Mouse (Mus musculus) heart, adult 11 months (tissue): ENCODE data around the gene Stx6.

ENCODE experiments used
- DNase-seq: peaks from one replicate; pipeline ENCODE4 v3.0.0; 2022

Gene Stx6

GRCm38 (mm10) chr1:155158141-155158969 lies at the start of gene Stx6:
Gene Stx6, plus strand, starts transcription at chr1:155158715.
- DNase-seq: peak; percentile 100

GRCm38 (mm10) chr1:155109387-155110350 lies 48.8 kb upstream of the Stx6 start:
- peak; percentile 94 for DNase-seq

- peak; percentile 85 for DNase-seq
Observed at GRCm38 (mm10) chr1:155111491-155111890, 47.0 kb upstream of the Stx6 start.

- peak; percentile 75 for DNase-seq
Observed at GRCm38 (mm10) chr1:155112118-155112517, 46.4 kb upstream of the Stx6 start.

GRCm38 (mm10) chr1:155112875-155113274 lies 45.6 kb upstream of the Stx6 start:
- no peak for DNase-seq

GRCm38 (mm10) chr1:155113946-155114345 lies 44.6 kb upstream of the Stx6 start:
- no peak for DNase-seq

- no peak for DNase-seq
Observed at GRCm38 (mm10) chr1:155119719-155120118, 38.8 kb upstream of the Stx6 start.

- peak; percentile 99 for DNase-seq
Observed at GRCm38 (mm10) chr1:155121977-155122939, 36.3 kb upstream of the Stx6 start.

- peak; percentile 88 for DNase-seq
Observed at GRCm38 (mm10) chr1:155124397-155124796, 34.1 kb upstream of the Stx6 start.

GRCm38 (mm10) chr1:155126716-155127115 lies 31.8 kb upstream of the Stx6 start:
- peak; percentile 87 for DNase-seq

GRCm38 (mm10) chr1:155127429-155127934 lies 31.0 kb upstream of the Stx6 start:
- DNase-seq: no peak

- DNase-seq: no peak
Observed at GRCm38 (mm10) chr1:155134866-155135265, 23.6 kb upstream of the Stx6 start.

- DNase-seq: peak; percentile 97
Observed at GRCm38 (mm10) chr1:155138795-155139194, 19.7 kb upstream of the Stx6 start.

GRCm38 (mm10) chr1:155140076-155140475 lies 18.4 kb upstream of the Stx6 start:
- DNase-seq: peak; percentile 93

- peak; percentile 96 for DNase-seq
Observed at GRCm38 (mm10) chr1:155145620-155146019, 12.9 kb upstream of the Stx6 start.

- peak; percentile 95 for DNase-seq
Observed at GRCm38 (mm10) chr1:155146572-155146980, 11.9 kb upstream of the Stx6 start, which contains the start of gene Mr1. Gene Mr1, minus strand, starts transcription at chr1:155146814.

- no peak for DNase-seq
Observed at GRCm38 (mm10) chr1:155147228-155147627, 11.3 kb upstream of the Stx6 start.

- no peak for DNase-seq
Observed at GRCm38 (mm10) chr1:155149403-155149802, 9.1 kb upstream of the Stx6 start.

- DNase-seq: no peak
Observed at GRCm38 (mm10) chr1:155150821-155151220, 7.7 kb upstream of the Stx6 start.

GRCm38 (mm10) chr1:155153906-155154305 lies 4.6 kb upstream of the Stx6 start:
- DNase-seq: no peak

GRCm38 (mm10) chr1:155158970-155159484 lies 512 bp downstream of the Stx6 start:
- peak; percentile 97 for DNase-seq

- DNase-seq: no peak
Observed at GRCm38 (mm10) chr1:155167453-155167852, 8.9 kb downstream of the Stx6 start.
